Mouse (Mus musculus) CH12.LX (cell line): ENCODE measurements at regions not wholly inside any gene's neighbourhood (a gene's known extent, or its start where the extent isn't known, plus 50 kb on each side); places are given as distances from the start of the nearest gene placed in this dataset.

Source experiments
- DNase-seq: peaks from one replicate; pipeline ENCODE4 v3.0.0-alpha.2; 2013; ENCODE audit errors: extremely low read depth
- H3K27ac ChIP-seq: 2 replicates; pipeline ENCODE4 v1.5.1; 2012; ENCODE audit warnings: low read depth, mild to moderate bottlenecking, control low read depth, moderate library complexity; ENCODE audit not compliant: insufficient read depth
- H3K27me3 ChIP-seq: replicated peaks from 2 replicates; pipeline ENCODE3; 2012; ENCODE audit warnings: inconsistent platforms
- H3K36me3 ChIP-seq, 2 experiments: replicated peaks in 1 of 2; 2 replicates each; pipeline versions ENCODE3 to v1.6.1; 2012; ENCODE audit warnings: inconsistent platforms in 1 of 2, low read length in 1 of 2, mild to moderate bottlenecking in 1 of 2, mixed read lengths in 1 of 2, moderate library complexity in 1 of 2; ENCODE audit not compliant: control insufficient read depth in 1 of 2, insufficient read depth in 1 of 2
- H3K4me1 ChIP-seq, 2 experiments: 2 replicates each; pipeline ENCODE4 v1.6.1; 2012; ENCODE audit warnings: inconsistent platforms in 1 of 2, moderate library complexity in 1 of 2; ENCODE audit not compliant: insufficient read depth in 2 of 2, control insufficient read depth in 1 of 2
- H3K4me2 ChIP-seq: 2 replicates; pipeline ENCODE4 v1.6.1; 2012; ENCODE audit warnings: low read depth, mild to moderate bottlenecking, control low read depth; ENCODE audit not compliant: poor library complexity, insufficient read depth, severe bottlenecking
- H3K4me3 ChIP-seq, 3 experiments: fragments of 150-350 bp in 1 of 3; sonication (generic) in 1 of 3; replicated peaks in 1 of 3; 2 replicates each; pipeline versions ENCODE3 to v1.5.1; 2011 to 2012; ENCODE audit warnings: low read depth in 2 of 3, low read length in 2 of 3, mild to moderate bottlenecking in 2 of 3, moderate library complexity in 2 of 3, control low read depth in 1 of 3, improper control_type of control experiment in 1 of 3, inconsistent platforms in 1 of 3, mixed read lengths in 1 of 3; ENCODE audit not compliant: poor library complexity in 1 of 3
- H3K79me2 ChIP-seq: replicated peaks from 2 replicates; pipeline ENCODE4 v1.6.1; 2012; ENCODE audit warnings: mild to moderate bottlenecking, moderate library complexity; ENCODE audit not compliant: control insufficient read depth, poor library complexity, insufficient read depth, severe bottlenecking; ENCODE audit errors: extremely low read depth
- H3K9ac ChIP-seq: 2 replicates; pipeline ENCODE4 v1.6.1; 2012; ENCODE audit warnings: low read depth, mild to moderate bottlenecking, control low read depth, moderate library complexity; ENCODE audit not compliant: insufficient read depth
- H3K9me3 ChIP-seq: replicated peaks from 2 replicates; pipeline ENCODE3; 2012; ENCODE audit warnings: low read length, inconsistent platforms, mixed read lengths
- BHLHE40 ChIP-seq: IDR thresholded peaks from 2 replicates; pipeline ENCODE4 v1.6.1; 2011; ENCODE audit warnings: mild to moderate bottlenecking, low read depth, low read length, improper control_type of control experiment
- CHD2 ChIP-seq: IDR thresholded peaks from 2 replicates; pipeline ENCODE4 v1.6.1; 2011; ENCODE audit warnings: low read length, improper control_type of control experiment
- E2F4 ChIP-seq: IDR thresholded peaks from 2 replicates; pipeline ENCODE4 v1.6.1; 2011; ENCODE audit warnings: low read depth, low read length, improper control_type of control experiment; ENCODE audit not compliant: insufficient replicate concordance
- EP300 ChIP-seq: IDR thresholded peaks from 2 replicates; pipeline ENCODE4 v1.6.1; 2011; ENCODE audit warnings: low read length, improper control_type of control experiment
- ETS1 ChIP-seq: conservative IDR thresholded peaks from 2 replicates; pipeline ENCODE4 v1.6.1; 2012; ENCODE audit warnings: low read depth, mild to moderate bottlenecking, inconsistent platforms, low read length, improper control_type of control experiment, moderate library complexity
- GABPA ChIP-seq: IDR thresholded peaks from 2 replicates; pipeline ENCODE4 v1.6.1; 2012; ENCODE audit warnings: low read depth, low read length, improper control_type of control experiment, inconsistent platforms; ENCODE audit not compliant: insufficient replicate concordance
- HCFC1 ChIP-seq: IDR thresholded peaks from 2 replicates; pipeline ENCODE4 v1.6.1; 2012; ENCODE audit warnings: low read depth, mild to moderate bottlenecking, inconsistent platforms, low read length, improper control_type of control experiment
- JUND ChIP-seq: conservative IDR thresholded peaks from 2 replicates; pipeline ENCODE4 v1.6.1; 2011; ENCODE audit warnings: low read depth, low read length, improper control_type of control experiment
- MAX ChIP-seq: IDR thresholded peaks from 2 replicates; pipeline ENCODE4 v1.6.1; 2011; ENCODE audit warnings: low read length, improper control_type of control experiment
- NELFE ChIP-seq: IDR thresholded peaks from 2 replicates; pipeline ENCODE4 v1.6.1; 2011; ENCODE audit warnings: low read depth, low read length, improper control_type of control experiment
- POLR2AphosphoS2 ChIP-seq: IDR thresholded peaks from 2 replicates; pipeline ENCODE4 v1.6.1; 2011; ENCODE audit warnings: low read depth, low read length, improper control_type of control experiment
- RCOR1 ChIP-seq: conservative IDR thresholded peaks from 2 replicates; pipeline ENCODE4 v1.6.1; 2012; ENCODE audit warnings: low read depth, mild to moderate bottlenecking, inconsistent platforms, low read length, improper control_type of control experiment
- SIN3A ChIP-seq: IDR thresholded peaks from 2 replicates; pipeline ENCODE4 v1.6.1; 2012; ENCODE audit warnings: low read length, improper control_type of control experiment, inconsistent platforms
- TBP ChIP-seq: conservative IDR thresholded peaks from 2 replicates; pipeline ENCODE4 v1.6.1; 2011; ENCODE audit warnings: low read depth, low read length, improper control_type of control experiment
- TCF12 ChIP-seq: IDR thresholded peaks from 2 replicates; pipeline ENCODE4 v1.6.1; 2014; ENCODE audit warnings: low read depth, mild to moderate bottlenecking, inconsistent platforms, low read length, improper control_type of control experiment
- UBTF ChIP-seq: IDR thresholded peaks from 2 replicates; pipeline ENCODE4 v1.6.1; 2012; ENCODE audit warnings: low read depth, mild to moderate bottlenecking, inconsistent platforms, low read length, improper control_type of control experiment, moderate library complexity
- USF2 ChIP-seq: conservative IDR thresholded peaks from 2 replicates; pipeline ENCODE4 v1.6.1; 2011; ENCODE audit warnings: low read depth, low read length, improper control_type of control experiment
- ZNF384 ChIP-seq: IDR thresholded peaks from 2 replicates; pipeline ENCODE4 v1.6.1; 2012; ENCODE audit warnings: low read depth, low read length, improper control_type of control experiment, inconsistent platforms
- dilution Hi-C: fragments of 300-500 bp; cut with MboI; formaldehyde crosslinking; loops from 2 replicates; pipeline ENCODE4 v1.14.3; 2020; ENCODE audit warnings: low sequenced_read_pairs; ENCODE audit not compliant: extremely low pct_unique_long_range_greater_than_20kb, extremely low pct_ligation_motif_present
- in situ Hi-C: fragments of 300-500 bp; cut with MboI; formaldehyde crosslinking; loops from 3 replicates; pipeline ENCODE4 v1.14.3; 2019; ENCODE audit warnings: low sequenced_read_pairs, low pct_ligation_motif_present, low pct_unique_long_range_greater_than_20kb, mixed read lengths

DNA sequence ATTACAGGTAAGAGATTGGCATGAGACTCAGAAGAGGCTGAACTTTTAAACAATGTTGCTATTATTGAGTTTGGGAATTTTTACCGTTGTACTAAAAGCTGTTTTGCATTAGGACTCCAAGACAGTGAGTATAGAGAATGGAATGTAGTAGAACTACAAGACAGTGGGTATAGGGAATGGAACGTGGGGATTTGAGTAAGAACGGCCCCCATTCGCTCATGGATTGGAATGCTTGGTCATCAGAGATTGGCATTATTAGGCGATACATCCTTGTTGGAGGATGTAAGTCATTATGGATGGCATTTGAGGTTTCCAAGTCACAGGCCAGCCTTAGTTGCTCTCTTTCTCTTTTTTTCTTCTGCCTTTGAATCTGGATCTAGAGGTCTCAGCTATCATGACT, 324.0 kb upstream of the 2610001J05Rik start:
- in situ Hi-C loops, result no loop called here
- peaks cover 2% of the 10 kb centered on the region for H3K9me3 ChIP-seq
- no peak overlapping the region for H3K4me2 ChIP-seq
- dilution Hi-C loops, result no loop called here
- DNase-seq, result no peak
- no peaks in the 10 kb centered on the region for H3K4me1 ChIP-seq
- H3K4me3 ChIP-seq, result no peak overlapping the region
- no peak overlapping the region for H3K9ac ChIP-seq
- no peak overlapping the region for H3K27ac ChIP-seq
- H3K79me2 ChIP-seq, result no peaks in the 10 kb centered on the region
- TF ChIP-seq ETS1 (no peak), CHD2 (no peak), POLR2AphosphoS2 (no peak), UBTF (no peak)
- no peaks in the 10 kb centered on the region for H3K27me3 ChIP-seq
- H3K36me3 ChIP-seq, result no peaks in the 10 kb centered on the region

DNA sequence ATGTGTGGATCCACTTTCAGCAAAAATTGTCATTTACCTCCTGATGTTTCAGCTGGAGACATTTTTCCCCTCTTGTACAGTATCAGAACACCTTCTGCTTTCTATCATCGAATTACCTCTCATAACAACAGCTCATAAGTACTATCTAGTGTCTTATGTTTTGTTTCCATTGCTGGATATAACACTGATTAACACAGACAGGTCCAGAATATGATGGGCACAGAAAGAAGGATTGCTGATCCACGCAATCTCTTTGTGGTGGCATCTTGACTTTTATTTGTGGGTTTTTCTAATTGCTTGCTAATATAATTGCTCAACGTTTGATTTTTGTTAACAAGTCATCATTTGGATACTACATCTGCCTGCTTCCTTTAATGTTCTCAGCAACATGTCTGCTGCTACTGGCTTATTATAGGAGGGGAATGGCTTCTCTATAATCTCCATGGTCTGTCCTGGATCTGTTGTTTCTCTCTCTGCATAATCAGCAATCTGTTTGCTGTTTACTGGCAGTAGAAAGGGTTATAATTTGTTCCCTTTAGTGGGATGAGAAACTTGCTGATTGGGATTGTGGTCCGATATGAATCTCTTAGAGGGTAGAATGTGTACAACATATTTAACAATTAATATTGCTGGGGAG, 320.2 kb upstream of the 2610001J05Rik start:
- H3K79me2 ChIP-seq, result no peaks in the 10 kb centered on the region
- dilution Hi-C loops (no loop called here), in situ Hi-C loops (no loop called here)
- H3K9ac ChIP-seq, result no peak overlapping the region
- no peak overlapping the region for H3K4me2 ChIP-seq
- no peak for TF ChIP-seq UBTF
- TF ChIP-seq E2F4, result no peak
- no peak for TF ChIP-seq ZNF384
- no peak for TF ChIP-seq RCOR1
- TF ChIP-seq TCF12, result no peak
- no peak for TF ChIP-seq HCFC1
- TF ChIP-seq BHLHE40, result no peak
- TF ChIP-seq GABPA, result no peak
- TF ChIP-seq TBP, result no peak
- TF ChIP-seq JUND, result no peak
- H3K27ac ChIP-seq, result no peak overlapping the region
- DNase-seq, result no peak
- no peaks in the 10 kb centered on the region for H3K27me3 ChIP-seq
- no peak overlapping the region for H3K4me3 ChIP-seq
- no peaks in the 10 kb centered on the region for H3K36me3 ChIP-seq
- peaks cover 2% of the 10 kb centered on the region for H3K9me3 ChIP-seq
- H3K4me1 ChIP-seq, result no peaks in the 10 kb centered on the region

DNA sequence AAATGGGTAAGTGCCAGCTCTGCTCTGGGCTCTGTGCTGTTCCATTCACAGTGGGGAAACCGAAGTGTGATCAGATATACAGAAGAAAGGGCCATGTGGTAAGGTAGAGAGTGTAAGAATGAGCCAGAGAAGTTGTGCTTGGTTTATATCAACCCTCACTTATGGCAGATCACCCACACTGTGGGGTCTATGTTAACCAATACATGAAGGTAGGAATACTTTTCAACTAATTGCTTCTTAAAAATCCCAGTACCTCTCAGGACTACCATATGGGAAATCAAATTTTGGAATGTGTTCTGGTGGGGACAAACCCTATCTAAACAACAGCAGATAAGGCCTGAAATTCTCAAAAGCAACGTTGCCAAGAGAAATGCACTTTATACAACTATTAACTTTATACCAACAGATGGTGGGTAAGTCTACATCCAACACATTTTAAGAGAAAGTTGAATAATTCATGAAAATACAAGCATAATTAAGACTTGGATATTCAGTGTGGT, 314.7 kb upstream of the 2610001J05Rik start:
- H3K4me3 ChIP-seq, result no peak overlapping the region
- H3K9ac ChIP-seq, result no peak overlapping the region
- in situ Hi-C loops (no loop called here), dilution Hi-C loops (no loop called here)
- H3K36me3 ChIP-seq, result no peaks in the 10 kb centered on the region
- no peaks in the 10 kb centered on the region for H3K9me3 ChIP-seq
- TF ChIP-seq USF2 (no peak), SIN3A (no peak), CHD2 (no peak), NELFE (no peak), MAX (no peak), EP300 (no peak)
- no peaks in the 10 kb centered on the region for H3K4me1 ChIP-seq
- no peak for DNase-seq
- no peak overlapping the region for H3K4me2 ChIP-seq
- no peaks in the 10 kb centered on the region for H3K79me2 ChIP-seq
- H3K27ac ChIP-seq, result no peak overlapping the region
- no peaks in the 10 kb centered on the region for H3K27me3 ChIP-seq
